Mouse (Mus musculus) kidney, adult 2 months (tissue): ENCODE measurements around the gene Tcte1.

Experiments
- CTCF ChIP-seq: fragments of 200-500 bp; conservative IDR thresholded peaks from 2 replicates; pipeline ENCODE4 v1.5.1; 2011; ENCODE audit warnings: low read depth, mild to moderate bottlenecking, control low read depth, low read length, moderate library complexity, mixed read lengths; ENCODE audit not compliant: insufficient read depth, insufficient read length
- POLR2A ChIP-seq: fragments of 200-500 bp; IDR thresholded peaks from one replicate; pipeline ENCODE4 v1.6.1; 2011; ENCODE audit warnings: low read depth, low read length, control low read depth

- TF ChIP-seq CTCF: no peak
- no peak for TF ChIP-seq POLR2A
Measured at GRCm38 (mm10) chr17:45547461-45548190, 24.4 kb downstream of the Tcte1 start.
